ENCODE assay signal across 8 mouse cellular contexts in genomic region chr7:99618860-99619259, GRCm38 (mm10). TPM values are rescaled to one million over a fixed set of nuclear protein-coding genes. Genes with fewer than 3 reads are reported as not detected.
DNase-seq lines count a peak whose midpoint lies in the region; TF ChIP-seq lines count a peak whose summit lies in the region.

No protein-coding gene starts in this region.

- no peak overlapping the region for H3K27ac ChIP-seq in heart, embryonic 10.5 days
- no peak overlapping the region for H3K27ac ChIP-seq in thymus, adult 2 months (ENCODE audit: control insufficient read depth, insufficient read depth, low read length)

- H3K9me3 ChIP-seq in heart, embryonic 10.5 days: no peaks in the 10 kb centered on the region

- intact Hi-C loops in heart, postnatal 10 days (cut with DNase I): loop anchor here (1.0 kb wide), 1 partner anchor 179 kb away; no protein-coding TSS in a partner anchor

- WGBS in heart, embryonic 10.5 days: 6% methylated on average over 3 of the region's 3 CpGs
- 2% methylated on average over 3 of the region's 3 CpGs for WGBS in thymus, adult 2 months

- peak; percentile 29 to 53 for DNase-seq in heart, postnatal 10 days
- DNase-seq in heart, embryonic 10.5 days (ENCODE audit: low spot score): no peak
- peak; percentile 48 for DNase-seq in thymus, adult 2 months
- no peak for DNase-seq in thymus, adult 18-20 months
- DNase-seq in cerebellum, adult 8-10 months: peak; percentile 58
- DNase-seq in layer of hippocampus, postnatal 10 days (ENCODE audit: low spot score in 2 of 2): peak; percentile 40 to 51
- peak; percentile 65 for DNase-seq in testis, postnatal 10 days (ENCODE audit: low spot score)
- DNase-seq in spleen, postnatal 14 days (ENCODE audit: low spot score in 2 of 2): no peak

- no peaks in the 10 kb centered on the region for H3K4me1 ChIP-seq in heart, embryonic 10.5 days
- H3K4me1 ChIP-seq in thymus, adult 2 months (replicated peaks; ENCODE audit: control insufficient read depth, insufficient read depth, low read length): peaks cover 5% of the 10 kb centered on the region; the same call in 1 of the 2 replicates

- H3K4me3 ChIP-seq in heart, embryonic 10.5 days: no peak overlapping the region
- H3K4me3 ChIP-seq in thymus, adult 2 months (ENCODE audit: control insufficient read depth, insufficient read depth, low read length): no peak overlapping the region

- no peak for TF ChIP-seq CTCF in thymus, adult 2 months (IDR thresholded peaks at IDR 0.05; ENCODE audit: borderline replicate concordance, control insufficient read depth, extremely low read depth, insufficient read depth, low read length, poor library complexity)

- H3K36me3 ChIP-seq in heart, embryonic 10.5 days: no peaks in the 10 kb centered on the region
- H3K36me3 ChIP-seq in thymus, adult 2 months (ENCODE audit: control insufficient read depth, insufficient read depth, low read length): no peaks in the 10 kb centered on the region

- TF ChIP-seq POLR2A in thymus, adult 2 months (IDR thresholded peaks at IDR 0.05; ENCODE audit: control insufficient read depth, extremely low read depth, insufficient read depth, low read length, poor library complexity): no peak

- peaks cover 51% of the 10 kb centered on the region for H3K27me3 ChIP-seq in heart, embryonic 10.5 days (ENCODE audit: insufficient read depth, poor library complexity, severe bottlenecking)
- H3K27me3 ChIP-seq in thymus, adult 2 months (ENCODE audit: control insufficient read depth, insufficient read depth, low read length): no peaks in the 10 kb centered on the region

RNA-seq across cellular contexts. Expression of gene Tpbgl, which starts 8.0 kb away (rescaled TPM):
- total RNA-seq in heart, postnatal 10 days (2021): 1 to 10 TPM; 3.1 to 3.5 TPM
- polyA plus RNA-seq in heart, embryonic 10.5 days (2016; fragmentation: Nextera tagmentation; extraction: Ambion mirVana): 0.89 and 1.2 TPM in 2 replicates
- polyA plus RNA-seq in thymus, adult 2 months (2012; rRNA removed): 3.8 and 4.6 TPM in 2 replicates
- 1 to 10 TPM; 2.9 to 3.3 TPM for total RNA-seq in layer of hippocampus, postnatal 10 days (2021)

Comparison
In these comparisons a context has a peak if more than half of its experiments do, and no peak if none do; other contexts are left out.
1. DNase-seq: peak in heart, postnatal 10 days (2 of 2), thymus, adult 2 months (single experiment), cerebellum, adult 8-10 months (single experiment), layer of hippocampus, postnatal 10 days (2 of 2) and testis, postnatal 10 days (single experiment); none in heart, embryonic 10.5 days (single experiment), thymus, adult 18-20 months (0 of 2) and spleen, postnatal 14 days (0 of 2).